In genomic region chr11:11928586-11928985, GRCm38 (mm10) we compare ENCODE assay signal across 15 mouse cellular contexts. TPM values are rescaled to one million over a fixed set of nuclear protein-coding genes. Genes with fewer than 3 reads are reported as not detected.
DNase-seq lines count a peak whose midpoint lies in the region; ATAC-seq lines count a peak whose summit lies in the region.
"Had no signal": no experiment of that assay in that cellular context is flagged by ENCODE, and none has a peak within 500 bp of the region (broad histone marks: within the 10 kb centered on the region; RNA-seq: fewer than 3 reads in every experiment).

No protein-coding gene starts in this region.

- H3K4me2 ChIP-seq in heart, embryonic 11.5 days: no peak overlapping the region
- H3K4me2 ChIP-seq in limb, embryonic 12.5 days: no peak overlapping the region
- no peak overlapping the region for H3K4me2 ChIP-seq in liver, embryonic 15.5 days
- H3K4me2 ChIP-seq: embryonic facial prominence, embryonic 13.5 days; midbrain, embryonic 15.5 days had no signal

- DNase-seq in heart, postnatal 10 days: no peak
- DNase-seq in limb, embryonic 10.5 days (ENCODE audit: low spot score): no peak
- DNase-seq in gonadal fat pad, adult 2 months (ENCODE audit: low read depth): peak; percentile 33
- DNase-seq in frontal cortex, postnatal 36 days (ENCODE audit: low spot score in 2 of 2): no peak
- DNase-seq: cerebellum, postnatal 14 days; forebrain, postnatal 0 days; spleen, adult 18-20 months had no signal

- peaks cover 8% of the 10 kb centered on the region for H3K36me3 ChIP-seq in heart, embryonic 11.5 days (ENCODE audit: control insufficient read depth, insufficient read depth, low read length)
- peaks cover 38% of the 10 kb centered on the region for H3K36me3 ChIP-seq in limb, embryonic 12.5 days
- peaks cover 42% of the 10 kb centered on the region for H3K36me3 ChIP-seq in limb, embryonic 10.5 days
- H3K36me3 ChIP-seq in liver, embryonic 15.5 days (replicated peaks): peaks cover 20% of the 10 kb centered on the region
- H3K36me3 ChIP-seq: midbrain, embryonic 15.5 days had no signal

- 85% methylated on average over 2 of the region's 2 CpGs for WGBS in heart, embryonic 11.5 days (ENCODE audit: insufficient replicate concordance)
- 94% methylated on average over 2 of the region's 2 CpGs for WGBS in limb, embryonic 12.5 days
- 97% methylated on average over 2 of the region's 2 CpGs for WGBS in limb, embryonic 10.5 days
- WGBS in liver, embryonic 15.5 days (ENCODE audit: insufficient replicate concordance): 70% methylated on average over 2 of the region's 2 CpGs

- H3K4me1 ChIP-seq in heart, embryonic 11.5 days (ENCODE audit: control insufficient read depth, insufficient read depth, low read length): peaks cover 8% of the 10 kb centered on the region
- peaks cover 4% of the 10 kb centered on the region; the same call in 1 of the 2 replicates for H3K4me1 ChIP-seq in limb, embryonic 12.5 days (replicated peaks)
- peaks cover 11% of the 10 kb centered on the region for H3K4me1 ChIP-seq in limb, embryonic 10.5 days
- peaks cover 14% of the 10 kb centered on the region for H3K4me1 ChIP-seq in liver, embryonic 15.5 days (replicated peaks)
- H3K4me1 ChIP-seq: embryonic facial prominence, embryonic 13.5 days; midbrain, embryonic 15.5 days had no signal

- intact Hi-C loops in heart, postnatal 10 days (cut with DNase I): loop anchor here (5.0 kb wide), 1 partner anchor 51 kb away; no protein-coding TSS in a partner anchor

- ATAC-seq in heart, embryonic 11.5 days (replicated peaks; ENCODE audit: insufficient number of reproducible peaks, low FRiP score, low TSS enrichment): no peak
- no peak for ATAC-seq in limb, embryonic 12.5 days (ENCODE audit: insufficient number of reproducible peaks, insufficient read depth, low FRiP score, low TSS enrichment, low read depth)
- ATAC-seq in liver, embryonic 15.5 days (ENCODE audit: insufficient read depth): peak; percentile 65
- no peak for ATAC-seq in granulocyte monocyte progenitor cell, adult 5-6 weeks (replicated peaks; ENCODE audit: poor library complexity, severe bottlenecking)
- ATAC-seq: CD4-positive, CD25-positive, alpha-beta regulatory T cell, adult 4 months; forebrain, postnatal 0 days; midbrain, embryonic 15.5 days had no signal

- no peaks in the 10 kb centered on the region for H3K27me3 ChIP-seq in heart, embryonic 11.5 days (ENCODE audit: control insufficient read depth, insufficient read depth, low read length)
- H3K27me3 ChIP-seq in limb, embryonic 12.5 days: no peaks in the 10 kb centered on the region
- no peaks in the 10 kb centered on the region for H3K27me3 ChIP-seq in limb, embryonic 10.5 days (ENCODE audit: low read depth, poor library complexity, severe bottlenecking)
- H3K27me3 ChIP-seq in liver, embryonic 15.5 days: no peaks in the 10 kb centered on the region
- H3K27me3 ChIP-seq: embryonic facial prominence, embryonic 13.5 days; midbrain, embryonic 15.5 days had no signal

- no peaks in the 10 kb centered on the region for H3K9me3 ChIP-seq in heart, embryonic 11.5 days (replicated peaks; ENCODE audit: control insufficient read depth, low read length)
- no peaks in the 10 kb centered on the region for H3K9me3 ChIP-seq in limb, embryonic 12.5 days
- H3K9me3 ChIP-seq in limb, embryonic 10.5 days (replicated peaks): no peaks in the 10 kb centered on the region
- no peaks in the 10 kb centered on the region for H3K9me3 ChIP-seq in liver, embryonic 15.5 days (replicated peaks)
- H3K9me3 ChIP-seq: embryonic facial prominence, embryonic 13.5 days; midbrain, embryonic 15.5 days had no signal

- H3K4me3 ChIP-seq in heart, embryonic 11.5 days (ENCODE audit: low read depth, low read length): no peak overlapping the region
- H3K4me3 ChIP-seq in limb, embryonic 12.5 days (replicated peaks): no peak overlapping the region
- no peak overlapping the region for H3K4me3 ChIP-seq in limb, embryonic 10.5 days
- H3K4me3 ChIP-seq in liver, embryonic 15.5 days (replicated peaks): no peak overlapping the region
- H3K4me3 ChIP-seq: embryonic facial prominence, embryonic 13.5 days; midbrain, embryonic 15.5 days had no signal

- H3K9ac ChIP-seq in heart, embryonic 11.5 days (ENCODE audit: low read depth, low read length): no peak overlapping the region
- H3K9ac ChIP-seq in limb, embryonic 12.5 days (replicated peaks): no peak overlapping the region
- H3K9ac ChIP-seq in liver, embryonic 15.5 days: no peak overlapping the region
- H3K9ac ChIP-seq: embryonic facial prominence, embryonic 13.5 days; forebrain, postnatal 0 days; midbrain, embryonic 15.5 days had no signal

- H3K27ac ChIP-seq in heart, embryonic 11.5 days (ENCODE audit: low read depth, low read length): 0 out of 2 replicates have a peak overlapping the region, but pooled peaks have one; percentile 24
- 0 out of 2 replicates have a peak overlapping the region, but pooled peaks have one; percentile 12 for H3K27ac ChIP-seq in limb, embryonic 12.5 days
- no peak overlapping the region for H3K27ac ChIP-seq in limb, embryonic 10.5 days
- no peak overlapping the region for H3K27ac ChIP-seq in liver, embryonic 15.5 days (replicated peaks)
- H3K27ac ChIP-seq: embryonic facial prominence, embryonic 13.5 days; macrophage; midbrain, embryonic 15.5 days had no signal

RNA-seq across cellular contexts. Expression of gene Ddc, which starts 30.6 kb away (rescaled TPM):
- 39.7 and 44.5 TPM in 2 replicates for polyA plus RNA-seq in heart, embryonic 11.5 days (2014; fragmentation: Nextera tagmentation; extraction: Ambion mirVana)
- 10 to 100 TPM; 11.0 to 11.9 TPM for total RNA-seq in heart, postnatal 10 days (2021)
- 11.9 and 13.0 TPM in 2 replicates for polyA plus RNA-seq in limb, embryonic 12.5 days (2016; fragmentation: Nextera tagmentation; extraction: Ambion mirVana)
- 5.5 and 6.2 TPM in 2 replicates for polyA plus RNA-seq in limb, embryonic 10.5 days (2016; fragmentation: Nextera tagmentation; extraction: Ambion mirVana)
- 0.69 and 1.7 TPM in 2 replicates for polyA plus RNA-seq in gonadal fat pad, adult 2 months (2012; rRNA removed)
- 11.1 and 13.6 TPM in 2 replicates for polyA plus RNA-seq in liver, embryonic 15.5 days (2015; fragmentation: Nextera tagmentation; extraction: Ambion mirVana)
- total RNA-seq in granulocyte monocyte progenitor cell, adult 5-6 weeks (2014; fragmentation: Nextera tagmentation): 2.1 TPM in 1 of 2 replicates, not detected in the other
- total RNA-seq in granulocyte monocyte progenitor cell, adult 5-6 weeks (2017): 0.65 TPM in 1 of 2 replicates, not detected in the other
- polyA plus RNA-seq: macrophage had no signal

Comparison
In these comparisons a context has a peak if more than half of its experiments do, and no peak if none do; other contexts are left out.
1. H3K27ac ChIP-seq: peak in heart, embryonic 11.5 days (single experiment) and limb, embryonic 12.5 days (single experiment); none in limb, embryonic 10.5 days (single experiment) and liver, embryonic 15.5 days (single experiment).